Mouse (Mus musculus) hematopoietic stem cell, adult 5-6 weeks (primary cell): ENCODE measurements at regions not wholly inside any gene's neighbourhood (a gene's known extent, or its start where the extent isn't known, plus 50 kb on each side); places are given as distances from the start of the nearest gene placed in this dataset.
A peak's percentile ranks its signal among the peaks of the same experiment; 100 is the strongest.

Source experiments
- ATAC-seq, 2 experiments: fragments of 125-278 bp in 1 of 2; replicated peaks in 1 of 2; 2 replicates each; pipeline ENCODE4 v1.8.0; 2016 to 2017; ENCODE audit warnings: inconsistent platforms in 2 of 2, mild to moderate bottlenecking in 2 of 2, moderate number of reproducible peaks in 2 of 2, low read depth in 1 of 2, moderate TSS enrichment in 1 of 2; ENCODE audit not compliant: low FRiP score in 2 of 2, poor library complexity in 2 of 2, severe bottlenecking in 2 of 2, insufficient read depth in 1 of 2, low TSS enrichment in 1 of 2

- ATAC-seq: no peak
These were observed 58.8 kb upstream of the L3mbtl3 start for GRCm38 (mm10) chr10:26434586-26434985.

- no peak for ATAC-seq
These were observed 64.9 kb upstream of the L3mbtl3 start for GRCm38 (mm10) chr10:26440720-26441119.

GRCm38 (mm10) chr10:26484311-26484710, 108.5 kb upstream of the L3mbtl3 start:
- no peak for ATAC-seq

GRCm38 (mm10) chr10:26491351-26491750, 115.6 kb upstream of the L3mbtl3 start:
- ATAC-seq: no peak

- ATAC-seq: no peak
These were observed 116.4 kb upstream of the L3mbtl3 start for GRCm38 (mm10) chr10:26492146-26492545.

GRCm38 (mm10) chr10:26492856-26493484, 117.2 kb upstream of the L3mbtl3 start:
- no peak for ATAC-seq

- ATAC-seq: no peak
These were observed 118.0 kb upstream of the L3mbtl3 start for GRCm38 (mm10) chr10:26493801-26494200.

- ATAC-seq: peak; percentile 83 to 89
These were observed 118.6 kb upstream of the L3mbtl3 start for GRCm38 (mm10) chr10:26494380-26494781.

- ATAC-seq: no peak
These were observed 124.6 kb upstream of the L3mbtl3 start for GRCm38 (mm10) chr10:26500265-26500935.

GRCm38 (mm10) chr10:26520879-26521278, 145.1 kb upstream of the L3mbtl3 start:
- peak; percentile 94 to 97 for ATAC-seq

- no peak for ATAC-seq
These were observed 150.2 kb upstream of the L3mbtl3 start for GRCm38 (mm10) chr10:26525848-26526546.

GRCm38 (mm10) chr10:26540189-26540588, 164.4 kb upstream of the L3mbtl3 start:
- ATAC-seq: no peak

- no peak for ATAC-seq
These were observed 168.3 kb upstream of the L3mbtl3 start for GRCm38 (mm10) chr10:26544061-26544460.

GRCm38 (mm10) chr10:26544796-26545195, 169.0 kb upstream of the L3mbtl3 start:
- ATAC-seq: no peak

- ATAC-seq: no peak
These were observed 180.5 kb upstream of the L3mbtl3 start for GRCm38 (mm10) chr10:26556246-26556645.

GRCm38 (mm10) chr10:26558118-26558517, 182.3 kb upstream of the L3mbtl3 start:
- peak; percentile 74 to 86 for ATAC-seq

GRCm38 (mm10) chr10:26559323-26559722, 183.6 kb upstream of the L3mbtl3 start:
- no peak for ATAC-seq

GRCm38 (mm10) chr10:26560456-26560855, 184.7 kb upstream of the L3mbtl3 start:
- ATAC-seq: no peak
